Mouse (Mus musculus): ENCODE measurements around the gene Gm16430.
"Not testable (repeated sequence)": the region's sequence is repeated elsewhere in the genome, so short reads cannot be mapped to it uniquely, and the experiment has no call there.

Gene Gm16430

GRCm38 (mm10) chrX:54621911-54622310, at the start of gene Gm16430:
Gm16430 (plus strand) TSS chrX:54622211.
- DNase-seq (ENCODE audit: low spot score in 2 of 2), result not testable (repeated sequence)

Measured in spleen, postnatal 36 days (tissue).